12 mouse cellular contexts compared by ENCODE assay signal in genomic region chr2:106182051-106182450, GRCm38 (mm10).
DNase-seq lines count a peak whose midpoint lies in the region; ATAC-seq and TF ChIP-seq lines count a peak whose summit lies in the region.
"Had no signal": no experiment of that assay in that cellular context is flagged by ENCODE, and none has a peak within 500 bp of the region (broad histone marks: within the 10 kb centered on the region; RNA-seq: fewer than 3 reads in every experiment).

No protein-coding gene starts in this region.

- H3K9me3 ChIP-seq in kidney, embryonic 15.5 days (replicated peaks): no peaks in the 10 kb centered on the region
- no peaks in the 10 kb centered on the region for H3K9me3 ChIP-seq in forebrain, embryonic 11.5 days (ENCODE audit: control insufficient read depth, low read length)
- H3K9me3 ChIP-seq in hindbrain, embryonic 16.5 days (ENCODE audit: control insufficient read depth, low read length): no peaks in the 10 kb centered on the region
- H3K9me3 ChIP-seq in neural tube, embryonic 12.5 days: no peaks in the 10 kb centered on the region
- no peaks in the 10 kb centered on the region for H3K9me3 ChIP-seq in intestine, embryonic 15.5 days
- H3K9me3 ChIP-seq: lung, embryonic 15.5 days had no signal

- no peak for TF ChIP-seq POLR2A in kidney, adult 2 months (IDR thresholded peaks at IDR 0.05; ENCODE audit: low read depth, low read length)

- no peak overlapping the region for H3K9ac ChIP-seq in kidney, embryonic 15.5 days
- H3K9ac ChIP-seq in forebrain, embryonic 11.5 days (ENCODE audit: low read length): no peak overlapping the region; the same call in 1 of the 2 replicates
- no peak overlapping the region for H3K9ac ChIP-seq in hindbrain, embryonic 16.5 days (ENCODE audit: low read depth, low read length)
- no peak overlapping the region for H3K9ac ChIP-seq in neural tube, embryonic 12.5 days
- no peak overlapping the region for H3K9ac ChIP-seq in intestine, embryonic 15.5 days
- H3K9ac ChIP-seq: lung, embryonic 15.5 days had no signal

- no peak for TF ChIP-seq CTCF in kidney, adult 2 months (conservative IDR thresholded peaks at IDR 0.05; ENCODE audit: insufficient read depth, insufficient read length, low read depth, low read length)

- 5% methylated on average over 9 of the region's 10 CpGs for WGBS in kidney, embryonic 15.5 days
- 6% methylated on average over 9 of the region's 10 CpGs for WGBS in kidney, adult 2 months
- 9% methylated on average over 9 of the region's 10 CpGs for WGBS in forebrain, embryonic 11.5 days
- 3% methylated on average over 9 of the region's 10 CpGs for WGBS in hindbrain, embryonic 16.5 days
- 3% methylated on average over 9 of the region's 10 CpGs for WGBS in neural tube, embryonic 12.5 days
- 10% methylated on average over 9 of the region's 10 CpGs for WGBS in intestine, embryonic 15.5 days

- no peak overlapping the region for H3K27ac ChIP-seq in kidney, embryonic 15.5 days
- no peak overlapping the region for H3K27ac ChIP-seq in kidney, adult 2 months (ENCODE audit: insufficient read depth, low read depth, low read length)
- no peak overlapping the region for H3K27ac ChIP-seq in forebrain, embryonic 11.5 days (ENCODE audit: low read depth, low read length)
- H3K27ac ChIP-seq in hindbrain, embryonic 16.5 days (ENCODE audit: low read depth, low read length): no peak overlapping the region
- no peak overlapping the region for H3K27ac ChIP-seq in neural tube, embryonic 12.5 days
- no peak overlapping the region for H3K27ac ChIP-seq in intestine, embryonic 15.5 days
- H3K27ac ChIP-seq: lung, embryonic 15.5 days had no signal

- H3K4me3 ChIP-seq in kidney, embryonic 15.5 days (replicated peaks): no peak overlapping the region
- H3K4me3 ChIP-seq in kidney, adult 2 months (ENCODE audit: insufficient read depth, low read depth, low read length): no peak overlapping the region
- H3K4me3 ChIP-seq in forebrain, embryonic 11.5 days (ENCODE audit: low read depth, low read length): 0 out of 2 replicates have a peak overlapping the region, but pooled peaks have one; percentile 6
- H3K4me3 ChIP-seq in hindbrain, embryonic 16.5 days (ENCODE audit: low read length): peak overlapping the region; percentile 23; the same call in 1 of the 2 replicates
- H3K4me3 ChIP-seq in neural tube, embryonic 12.5 days: no peak overlapping the region
- H3K4me3 ChIP-seq in intestine, embryonic 15.5 days (replicated peaks): no peak overlapping the region
- H3K4me3 ChIP-seq: lung, embryonic 15.5 days had no signal

- DNase-seq in kidney, adult 2 months: no peak
- DNase-seq in forebrain, embryonic 11.5 days (ENCODE audit: low spot score): no peak
- DNase-seq in yolk sac, embryonic 10.5 days (ENCODE audit: low spot score): no peak
- DNase-seq in left cerebral cortex, adult 18-20 months (ENCODE audit: low spot score in 2 of 2): no peak
- DNase-seq: gastrocnemius, postnatal 10 days; kidney, postnatal 25 days; thymus, adult 2 months had no signal

- no peaks in the 10 kb centered on the region for H3K4me1 ChIP-seq in kidney, embryonic 15.5 days
- H3K4me1 ChIP-seq in kidney, adult 2 months (ENCODE audit: control insufficient read depth, insufficient read depth, low read length): no peaks in the 10 kb centered on the region
- H3K4me1 ChIP-seq in forebrain, embryonic 11.5 days (replicated peaks; ENCODE audit: control insufficient read depth, insufficient read depth, low read length): no peaks in the 10 kb centered on the region
- H3K4me1 ChIP-seq in hindbrain, embryonic 16.5 days (ENCODE audit: control insufficient read depth, insufficient read depth, low read depth, low read length): no peaks in the 10 kb centered on the region; the same call in 1 of the 2 replicates
- no peaks in the 10 kb centered on the region for H3K4me1 ChIP-seq in neural tube, embryonic 12.5 days
- no peaks in the 10 kb centered on the region for H3K4me1 ChIP-seq in intestine, embryonic 15.5 days (replicated peaks)
- H3K4me1 ChIP-seq: lung, embryonic 15.5 days had no signal

- peaks cover 20% of the 10 kb centered on the region; the same call in 1 of the 2 replicates for H3K27me3 ChIP-seq in kidney, embryonic 15.5 days
- H3K27me3 ChIP-seq in kidney, adult 2 months (replicated peaks; ENCODE audit: control insufficient read depth, insufficient read depth, low read length): no peaks in the 10 kb centered on the region
- peaks cover 2% of the 10 kb centered on the region; the same call in 1 of the 2 replicates for H3K27me3 ChIP-seq in forebrain, embryonic 11.5 days (ENCODE audit: control insufficient read depth, insufficient read depth, low read length)
- no peaks in the 10 kb centered on the region; the same call in 1 of the 2 replicates for H3K27me3 ChIP-seq in hindbrain, embryonic 16.5 days (replicated peaks; ENCODE audit: control insufficient read depth, insufficient read depth, low read length)
- H3K27me3 ChIP-seq in neural tube, embryonic 12.5 days (replicated peaks): no peaks in the 10 kb centered on the region
- H3K27me3 ChIP-seq in intestine, embryonic 15.5 days (replicated peaks): no peaks in the 10 kb centered on the region
- H3K27me3 ChIP-seq: lung, embryonic 15.5 days had no signal

- no peaks in the 10 kb centered on the region for H3K36me3 ChIP-seq in kidney, embryonic 15.5 days
- no peaks in the 10 kb centered on the region for H3K36me3 ChIP-seq in kidney, adult 2 months (ENCODE audit: control insufficient read depth, insufficient read depth, low read length)
- no peaks in the 10 kb centered on the region for H3K36me3 ChIP-seq in forebrain, embryonic 11.5 days (ENCODE audit: control insufficient read depth, insufficient read depth, low read length)
- H3K36me3 ChIP-seq in hindbrain, embryonic 16.5 days (ENCODE audit: control insufficient read depth, insufficient read depth, low read length): no peaks in the 10 kb centered on the region
- H3K36me3 ChIP-seq in neural tube, embryonic 12.5 days: no peaks in the 10 kb centered on the region
- no peaks in the 10 kb centered on the region for H3K36me3 ChIP-seq in intestine, embryonic 15.5 days
- H3K36me3 ChIP-seq: lung, embryonic 15.5 days had no signal

- 0 out of 2 replicates have a peak overlapping the region, but pooled peaks have one; percentile 19 for H3K4me2 ChIP-seq in kidney, embryonic 15.5 days
- H3K4me2 ChIP-seq in forebrain, embryonic 11.5 days (ENCODE audit: low read depth, low read length, severe bottlenecking): peak overlapping the region; percentile 34; the same call in 1 of the 2 replicates
- H3K4me2 ChIP-seq in hindbrain, embryonic 16.5 days (ENCODE audit: low read length): peak overlapping the region; percentile 55
- peak overlapping the region; percentile 52 for H3K4me2 ChIP-seq in neural tube, embryonic 12.5 days (replicated peaks)
- no peak overlapping the region for H3K4me2 ChIP-seq in intestine, embryonic 15.5 days (replicated peaks)
- H3K4me2 ChIP-seq: lung, embryonic 15.5 days had no signal

- ATAC-seq in kidney, embryonic 15.5 days (replicated peaks; ENCODE audit: low FRiP score): peak; percentile 90
- ATAC-seq in forebrain, embryonic 11.5 days (replicated peaks; ENCODE audit: low FRiP score): peak; percentile 60
- ATAC-seq in hindbrain, embryonic 16.5 days: peak; percentile 91
- peak; percentile 89 for ATAC-seq in neural tube, embryonic 12.5 days (ENCODE audit: low FRiP score, low read depth)
- no peak for ATAC-seq in intestine, embryonic 15.5 days

Comparison
In these comparisons a context has a peak if more than half of its experiments do, and no peak if none do; other contexts are left out.
1. H3K4me3 ChIP-seq: peak in forebrain, embryonic 11.5 days (single experiment) and hindbrain, embryonic 16.5 days (single experiment); none in kidney, embryonic 15.5 days (single experiment), kidney, adult 2 months (single experiment), neural tube, embryonic 12.5 days (single experiment) and intestine, embryonic 15.5 days (single experiment).